Mouse (Mus musculus): ENCODE results near the gene Acvr1. TPM values are rescaled to one million over a fixed set of nuclear protein-coding genes. Genes with fewer than 3 reads are reported as not detected.
A peak's percentile ranks its signal among the peaks of the same experiment; 100 is the strongest.

The Acvr1 gene
- polyA plus RNA-seq (2014; fragmentation: Nextera tagmentation; extraction: Ambion mirVana): 7.0 and 7.9 TPM in 2 replicates

DNA sequence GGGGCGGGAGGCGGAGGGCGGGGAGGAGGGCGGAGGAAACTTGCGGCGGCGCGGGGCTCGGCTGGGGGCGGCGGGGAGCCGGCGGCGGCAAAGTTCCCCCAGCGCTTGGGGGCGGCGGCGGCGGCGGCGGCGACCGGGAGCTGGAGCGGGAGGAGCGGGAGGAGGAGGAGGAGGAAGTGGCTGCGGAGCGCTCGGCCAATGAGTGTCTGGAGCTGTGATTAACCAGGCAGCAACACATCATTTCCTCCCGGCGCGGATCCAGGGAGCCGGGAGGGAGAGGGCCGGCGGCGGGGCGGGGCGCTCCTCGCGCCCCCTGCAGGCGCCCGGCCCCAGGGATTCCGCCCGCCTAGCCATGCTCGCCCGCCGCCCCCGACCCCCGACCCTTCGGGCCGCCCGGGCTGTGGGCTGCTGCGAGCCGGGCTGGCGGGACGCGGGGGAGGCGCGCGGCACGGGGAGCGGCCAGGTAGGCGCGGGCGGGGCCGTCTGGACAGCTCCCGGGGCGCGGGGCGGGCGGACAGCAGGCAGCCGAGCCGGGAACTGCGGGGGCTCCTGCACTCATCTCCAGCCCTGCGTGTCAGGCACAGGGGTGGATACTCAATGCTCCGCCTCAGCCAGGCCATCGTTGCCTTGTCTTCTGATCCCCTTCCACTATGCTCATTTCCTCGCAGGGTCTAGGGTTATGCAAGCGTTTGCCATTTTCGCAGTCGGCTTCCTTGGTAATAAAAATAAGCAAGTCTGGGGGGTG lies at the start of gene Acvr1, which contains the start of gene Upp2:
Gene Acvr1, minus strand, starts transcription at position 92 of the 745 bp plus-strand sequence.
Gene Upp2, plus strand, starts transcription at position 233 of the 745 bp plus-strand sequence.
- peak within 1 kb of the TSS; percentile 92 for H3K9ac ChIP-seq (ENCODE audit: low read depth, low read length)
- peaks cover 24% of the 10 kb centered on the region for H3K4me1 ChIP-seq (ENCODE audit: control insufficient read depth, insufficient read depth, low read length)
- H3K27ac ChIP-seq (ENCODE audit: low read depth, low read length): peak within 1 kb of the TSS; percentile 96
- H3K9me3 ChIP-seq (ENCODE audit: control insufficient read depth, low read length): no peaks in the 10 kb centered on the region
- ATAC-seq (ENCODE audit: low FRiP score, low TSS enrichment): peak; percentile 96
- 0% methylated on average over 29 of the region's 80 CpGs for WGBS
- H3K27me3 ChIP-seq (ENCODE audit: control insufficient read depth, insufficient read depth, low read length): no peaks in the 10 kb centered on the region
- no peaks in the 10 kb centered on the region for H3K36me3 ChIP-seq (ENCODE audit: control insufficient read depth, insufficient read depth, low read length)
- peak within 1 kb of the TSS; percentile 90 for H3K4me3 ChIP-seq (ENCODE audit: low read length)
- H3K4me2 ChIP-seq (replicated peaks; ENCODE audit: low read depth, low read length): peak within 1 kb of the TSS; percentile 73

GRCm38 (mm10) chr2:58615766-58616165 lies 48.8 kb upstream of the Acvr1 start:
- Histone ChIP-seq H3K4me1 (ENCODE audit: control insufficient read depth, insufficient read depth, low read length) (no peaks in the 10 kb centered on the region), H3K4me3 (ENCODE audit: low read length) (no peak overlapping the region), H3K9me3 (ENCODE audit: control insufficient read depth, low read length) (no peaks in the 10 kb centered on the region), H3K4me2 (replicated peaks; ENCODE audit: low read depth, low read length) (no peak overlapping the region), H3K27ac (ENCODE audit: low read depth, low read length) (no peak overlapping the region), H3K9ac (ENCODE audit: low read depth, low read length) (no peak overlapping the region), H3K27me3 (ENCODE audit: control insufficient read depth, insufficient read depth, low read length) (no peaks in the 10 kb centered on the region), H3K36me3 (ENCODE audit: control insufficient read depth, insufficient read depth, low read length) (no peaks in the 10 kb centered on the region)
- ATAC-seq (ENCODE audit: low FRiP score, low TSS enrichment): no peak
- 93% methylated on average over 5 of the region's 5 CpGs for WGBS

GRCm38 (mm10) chr2:58614851-58615250 lies 47.9 kb upstream of the Acvr1 start:
- Histone ChIP-seq H3K27ac (ENCODE audit: low read depth, low read length) (no peak overlapping the region), H3K4me1 (ENCODE audit: control insufficient read depth, insufficient read depth, low read length) (no peaks in the 10 kb centered on the region), H3K9ac (ENCODE audit: low read depth, low read length) (no peak overlapping the region), H3K4me2 (replicated peaks; ENCODE audit: low read depth, low read length) (no peak overlapping the region), H3K9me3 (ENCODE audit: control insufficient read depth, low read length) (no peaks in the 10 kb centered on the region), H3K27me3 (ENCODE audit: control insufficient read depth, insufficient read depth, low read length) (no peaks in the 10 kb centered on the region), H3K36me3 (ENCODE audit: control insufficient read depth, insufficient read depth, low read length) (no peaks in the 10 kb centered on the region), H3K4me3 (ENCODE audit: low read length) (no peak overlapping the region)
- no peak for ATAC-seq (ENCODE audit: low FRiP score, low TSS enrichment)
- WGBS: 96% methylated on average over 8 of the region's 8 CpGs

DNA sequence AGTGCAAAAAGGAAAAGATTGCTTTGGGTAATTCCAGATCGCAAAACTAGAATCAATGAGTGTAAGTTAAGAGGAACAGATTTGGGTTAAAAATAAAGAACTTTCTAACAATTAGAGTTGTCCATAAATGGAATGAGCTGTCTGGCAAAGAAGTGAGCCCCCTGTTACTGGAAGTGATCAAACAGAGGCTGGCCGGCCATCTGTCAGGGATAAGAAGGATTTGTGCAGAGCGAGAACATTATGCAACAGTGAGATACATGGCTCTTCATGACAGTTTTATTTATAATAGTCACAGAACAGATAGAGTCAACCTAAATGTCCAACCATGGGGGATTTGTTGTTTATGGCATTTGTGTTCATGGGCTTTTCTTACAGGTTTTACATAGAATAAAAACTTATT lies 46.8 kb upstream of the Acvr1 start:
- no peak for ATAC-seq (ENCODE audit: low FRiP score, low TSS enrichment)
- no peaks in the 10 kb centered on the region for H3K4me1 ChIP-seq (ENCODE audit: control insufficient read depth, insufficient read depth, low read length)
- H3K9ac ChIP-seq (ENCODE audit: low read depth, low read length): no peak overlapping the region
- no peaks in the 10 kb centered on the region for H3K9me3 ChIP-seq (ENCODE audit: control insufficient read depth, low read length)
- no peaks in the 10 kb centered on the region for H3K27me3 ChIP-seq (ENCODE audit: control insufficient read depth, insufficient read depth, low read length)
- H3K36me3 ChIP-seq (ENCODE audit: control insufficient read depth, insufficient read depth, low read length): no peaks in the 10 kb centered on the region
- WGBS: 93% methylated on average over 3 of the region's 3 CpGs
- no peak overlapping the region for H3K4me2 ChIP-seq (replicated peaks; ENCODE audit: low read depth, low read length)
- H3K27ac ChIP-seq (ENCODE audit: low read depth, low read length): no peak overlapping the region
- no peak overlapping the region for H3K4me3 ChIP-seq (ENCODE audit: low read length)

DNA sequence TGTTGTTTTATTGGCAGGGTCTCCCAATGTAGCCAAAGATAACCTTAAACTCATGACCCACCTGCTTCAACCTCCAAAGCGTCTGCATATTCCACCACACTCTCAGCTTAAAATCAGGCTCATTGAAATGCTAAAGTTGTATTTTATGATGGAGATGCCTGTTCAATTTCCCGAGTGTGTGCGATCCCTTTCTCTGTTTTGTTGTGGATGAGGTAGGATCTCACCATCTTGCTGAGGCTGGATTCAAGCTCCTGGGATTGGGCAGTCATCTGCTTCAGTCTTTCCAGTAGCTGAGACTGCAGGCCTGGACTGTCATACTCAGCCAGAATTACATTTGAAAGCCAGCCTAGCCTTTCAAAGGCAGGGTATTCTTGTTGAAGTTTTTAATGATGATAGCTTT lies 37.8 kb upstream of the Acvr1 start:
- no peaks in the 10 kb centered on the region; the same call in 1 of the 2 replicates for H3K4me1 ChIP-seq (ENCODE audit: control insufficient read depth, insufficient read depth, low read length)
- no peaks in the 10 kb centered on the region for H3K27me3 ChIP-seq (ENCODE audit: control insufficient read depth, insufficient read depth, low read length)
- no peak overlapping the region for H3K4me2 ChIP-seq (replicated peaks; ENCODE audit: low read depth, low read length)
- H3K4me3 ChIP-seq (ENCODE audit: low read length): no peak overlapping the region
- no peak for ATAC-seq (ENCODE audit: low FRiP score, low TSS enrichment)
- no peaks in the 10 kb centered on the region for H3K36me3 ChIP-seq (ENCODE audit: control insufficient read depth, insufficient read depth, low read length)
- H3K27ac ChIP-seq (ENCODE audit: low read depth, low read length): no peak overlapping the region
- no peaks in the 10 kb centered on the region for H3K9me3 ChIP-seq (ENCODE audit: control insufficient read depth, low read length)
- WGBS: 91% methylated on average over 3 of the region's 3 CpGs
- no peak overlapping the region for H3K9ac ChIP-seq (ENCODE audit: low read depth, low read length)

DNA sequence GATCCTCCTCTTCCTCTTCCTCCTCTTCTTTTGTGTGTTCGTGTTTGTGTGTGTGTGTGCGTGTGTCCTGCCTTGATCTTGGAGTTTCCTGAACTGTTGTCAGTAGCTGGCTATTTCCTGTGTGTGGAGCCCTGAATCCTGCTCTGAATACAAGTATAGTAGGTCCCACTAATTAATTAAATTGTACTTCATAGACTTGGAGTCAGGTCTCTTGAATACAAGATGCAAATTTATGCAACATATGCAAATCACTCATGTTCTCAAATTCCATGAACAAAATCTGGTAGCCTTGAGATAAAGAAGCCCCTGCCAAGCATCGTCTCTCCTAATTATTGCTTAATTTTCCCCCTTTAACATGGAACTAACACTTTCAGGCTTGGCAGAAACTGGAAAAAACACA lies 36.4 kb upstream of the Acvr1 start:
- Histone ChIP-seq H3K4me3 (ENCODE audit: low read length) (no peak overlapping the region), H3K9me3 (ENCODE audit: control insufficient read depth, low read length) (no peaks in the 10 kb centered on the region), H3K27ac (ENCODE audit: low read depth, low read length) (no peak overlapping the region), H3K9ac (ENCODE audit: low read depth, low read length) (no peak overlapping the region), H3K4me2 (replicated peaks; ENCODE audit: low read depth, low read length) (no peak overlapping the region), H3K4me1 (ENCODE audit: control insufficient read depth, insufficient read depth, low read length) (no peaks in the 10 kb centered on the region; the same call in 1 of the 2 replicates), H3K27me3 (ENCODE audit: control insufficient read depth, insufficient read depth, low read length) (no peaks in the 10 kb centered on the region), H3K36me3 (ENCODE audit: control insufficient read depth, insufficient read depth, low read length) (no peaks in the 10 kb centered on the region)
- 93% methylated on average over 3 of the region's 3 CpGs for WGBS
- ATAC-seq (ENCODE audit: low FRiP score, low TSS enrichment): no peak

DNA sequence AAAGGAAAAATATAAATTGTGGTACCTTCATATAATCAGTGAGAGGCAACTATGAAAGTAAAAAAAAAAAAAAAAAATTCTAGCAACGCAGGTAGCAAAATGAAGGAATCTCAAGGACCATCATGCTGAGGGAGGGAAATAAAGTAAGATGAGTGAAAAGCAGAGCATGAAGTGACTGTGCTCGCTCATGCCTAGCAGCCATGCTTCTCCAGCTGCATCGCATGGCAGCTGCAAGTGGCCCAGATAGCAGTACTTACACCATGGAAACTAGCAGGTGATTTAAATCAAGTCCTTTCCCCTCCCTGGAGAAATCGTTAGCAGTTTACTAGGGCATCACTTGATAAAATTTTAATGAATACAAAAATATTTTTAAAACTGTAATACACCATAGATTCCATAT lies 34.4 kb upstream of the Acvr1 start:
- 58% methylated on average over 4 of the region's 4 CpGs for WGBS
- Histone ChIP-seq H3K9me3 (ENCODE audit: control insufficient read depth, low read length) (no peaks in the 10 kb centered on the region), H3K36me3 (ENCODE audit: control insufficient read depth, insufficient read depth, low read length) (no peaks in the 10 kb centered on the region), H3K27me3 (ENCODE audit: control insufficient read depth, insufficient read depth, low read length) (no peaks in the 10 kb centered on the region), H3K4me2 (replicated peaks; ENCODE audit: low read depth, low read length) (no peak overlapping the region), H3K27ac (ENCODE audit: low read depth, low read length) (no peak overlapping the region), H3K4me3 (ENCODE audit: low read length) (no peak overlapping the region), H3K4me1 (ENCODE audit: control insufficient read depth, insufficient read depth, low read length) (no peaks in the 10 kb centered on the region; the same call in 1 of the 2 replicates), H3K9ac (ENCODE audit: low read depth, low read length) (no peak overlapping the region)
- ATAC-seq (ENCODE audit: low FRiP score, low TSS enrichment): peak; percentile 68; the same call in 1 of the 2 replicates

DNA sequence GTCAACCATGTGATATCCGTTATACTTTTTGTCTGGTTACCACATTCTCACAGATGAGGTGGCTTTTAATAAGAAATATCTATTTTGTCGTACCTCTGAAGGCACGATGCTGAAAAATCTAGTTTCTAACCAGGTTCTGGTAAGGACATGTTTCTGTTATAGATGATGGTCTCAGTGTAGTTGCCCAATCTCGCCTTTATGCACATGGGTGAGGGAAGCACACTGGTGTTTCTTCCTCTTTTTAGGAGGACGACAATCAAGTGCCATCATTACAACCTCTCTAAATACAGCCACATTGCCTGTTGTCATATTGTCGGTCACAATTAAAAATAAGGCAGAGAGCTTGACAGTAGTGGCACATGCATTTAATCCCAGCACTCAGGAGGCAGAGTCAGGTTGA lies 32.7 kb upstream of the Acvr1 start:
- WGBS: 95% methylated on average over 6 of the region's 6 CpGs
- Histone ChIP-seq H3K4me1 (ENCODE audit: control insufficient read depth, insufficient read depth, low read length) (no peaks in the 10 kb centered on the region; the same call in 1 of the 2 replicates), H3K4me2 (replicated peaks; ENCODE audit: low read depth, low read length) (no peak overlapping the region), H3K9me3 (ENCODE audit: control insufficient read depth, low read length) (no peaks in the 10 kb centered on the region), H3K27ac (ENCODE audit: low read depth, low read length) (no peak overlapping the region), H3K36me3 (ENCODE audit: control insufficient read depth, insufficient read depth, low read length) (no peaks in the 10 kb centered on the region), H3K27me3 (ENCODE audit: control insufficient read depth, insufficient read depth, low read length) (no peaks in the 10 kb centered on the region), H3K4me3 (ENCODE audit: low read length) (no peak overlapping the region), H3K9ac (ENCODE audit: low read depth, low read length) (no peak overlapping the region)
- no peak for ATAC-seq (ENCODE audit: low FRiP score, low TSS enrichment)

DNA sequence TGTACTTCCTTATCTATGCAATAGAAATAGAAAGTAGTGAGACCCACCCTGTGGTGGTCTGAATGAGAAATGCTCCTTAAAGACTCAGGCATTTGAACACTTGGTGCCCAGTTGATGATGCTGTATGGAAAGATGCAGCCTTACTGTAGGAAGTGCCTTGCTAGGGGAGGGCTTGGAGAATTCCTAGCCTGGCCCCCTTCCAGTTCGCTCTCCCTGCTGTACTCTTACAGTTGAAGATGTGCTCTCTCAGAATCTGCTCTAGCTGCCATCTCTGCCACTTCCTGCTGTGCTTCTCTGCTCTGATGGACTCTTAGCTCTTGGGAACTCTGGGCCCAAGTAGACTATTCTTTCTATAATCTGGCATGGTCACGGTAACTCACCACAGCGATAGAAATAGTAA lies 30.6 kb upstream of the Acvr1 start:
- no peaks in the 10 kb centered on the region; the same call in 1 of the 2 replicates for H3K4me1 ChIP-seq (ENCODE audit: control insufficient read depth, insufficient read depth, low read length)
- H3K27me3 ChIP-seq (ENCODE audit: control insufficient read depth, insufficient read depth, low read length): no peaks in the 10 kb centered on the region
- no peak for ATAC-seq (ENCODE audit: low FRiP score, low TSS enrichment)
- no peak overlapping the region for H3K27ac ChIP-seq (ENCODE audit: low read depth, low read length)
- no peak overlapping the region for H3K4me3 ChIP-seq (ENCODE audit: low read length)
- H3K36me3 ChIP-seq (ENCODE audit: control insufficient read depth, insufficient read depth, low read length): no peaks in the 10 kb centered on the region
- H3K4me2 ChIP-seq (replicated peaks; ENCODE audit: low read depth, low read length): no peak overlapping the region
- WGBS: 97% methylated on average over 3 of the region's 3 CpGs
- no peak overlapping the region for H3K9ac ChIP-seq (ENCODE audit: low read depth, low read length)
- H3K9me3 ChIP-seq (ENCODE audit: control insufficient read depth, low read length): no peaks in the 10 kb centered on the region
